Mouse (Mus musculus) midbrain, postnatal 0 days (tissue): ENCODE measurements around the gene Mtf2. TPM values are rescaled to one million over a fixed set of nuclear protein-coding genes. Genes with fewer than 3 reads are reported as not detected.
A peak's percentile ranks its signal among the peaks of the same experiment; 100 is the strongest.
"Not testable (repeated sequence)": the region's sequence is repeated elsewhere in the genome, so short reads cannot be mapped to it uniquely, and the experiment has no call there.

Experiments
- ATAC-seq: fragments of 200-750 bp; cut with Nextera tagmentation; 2 replicates; pipeline ENCODE4 v1.8.0; 2017; ENCODE audit warnings: moderate number of reproducible peaks, mild to moderate bottlenecking, moderate TSS enrichment, moderate library complexity; ENCODE audit not compliant: low FRiP score
- DNase-seq: peaks from one replicate; pipeline ENCODE4 v3.0.0-alpha.2; 2015; ENCODE audit warnings: low spot score
- H3K27ac ChIP-seq: fragments of 300-500 bp; sonication (generic); 2 replicates; pipeline ENCODE4 v1.5.1; 2014; ENCODE audit warnings: low read depth, mild to moderate bottlenecking, low read length, mixed read lengths
- H3K27me3 ChIP-seq: fragments of 300-500 bp; sonication (generic); 2 replicates; pipeline ENCODE4 v1.6.1; 2014; ENCODE audit warnings: low read length, control low read depth, mixed read lengths; ENCODE audit not compliant: insufficient read depth
- H3K36me3 ChIP-seq: fragments of 300-500 bp; sonication (generic); 2 replicates; pipeline ENCODE4 v1.6.1; 2014; ENCODE audit warnings: low read length, control low read depth, mixed read lengths; ENCODE audit not compliant: insufficient read depth
- H3K4me1 ChIP-seq: fragments of 300-500 bp; sonication (generic); 2 replicates; pipeline ENCODE4 v1.6.1; 2014; ENCODE audit warnings: mild to moderate bottlenecking, control low read depth, antibody characterized with exemption, low read length, mixed read lengths; ENCODE audit not compliant: insufficient read depth
- H3K4me2 ChIP-seq: fragments of 300-500 bp; sonication (generic); 2 replicates; pipeline ENCODE4 v1.6.1; 2014; ENCODE audit warnings: low read depth, mild to moderate bottlenecking, low read length, mixed read lengths; ENCODE audit not compliant: poor library complexity, severe bottlenecking
- H3K4me3 ChIP-seq: fragments of 300-500 bp; sonication (generic); 2 replicates; pipeline ENCODE4 v1.5.1; 2014; ENCODE audit warnings: low read depth, mild to moderate bottlenecking, low read length, moderate library complexity
- H3K9ac ChIP-seq: fragments of 300-500 bp; sonication (generic); replicated peaks from 2 replicates; pipeline ENCODE4 v1.6.1; 2014; ENCODE audit warnings: mild to moderate bottlenecking, low read length, moderate library complexity, mixed read lengths; ENCODE audit not compliant: poor library complexity, severe bottlenecking
- H3K9me3 ChIP-seq: fragments of 300-500 bp; sonication (generic); 2 replicates; pipeline ENCODE4 v1.6.1; 2016; ENCODE audit warnings: low read length, control low read depth
- CTCF ChIP-seq: IDR thresholded peaks from 2 replicates; pipeline ENCODE4 v1.5.1; 2016; ENCODE audit warnings: antibody characterized with exemption, mild to moderate bottlenecking
- WGBS: fragments of 180-500 bp; shearing (Covaris S2); extraction: QIAGEN DNeasy Blood & Tissue Kit; methylation state at CpG from one replicate; pipeline ENCODE4 v1.1.7; 2014; 5-methylcytosine and 5-hydroxymethylcytosine counted together
- polyA plus RNA-seq: library from polyadenylated mRNA; unstranded; fragments of >200 nt; fragmentation: Nextera tagmentation; extraction: Ambion mirVana; gene quantifications from 2 replicates; pipeline ENCODE4 v1.2.1, GENCODE M21; 2015
- total RNA-seq: library from RNA; depleted of rRNA; stranded (reverse); fragments of >200 nt; gene quantifications from 2 replicates; pipeline ENCODE4 v1.2.3, GENCODE M21; 2014

Mtf2 gene
- total and polyA plus RNA-seq, 2 experiments from 2014 or later, result 55.0 to 60.0 TPM

GRCm38 (mm10) chr5:108072301-108072700, 6.8 kb downstream of the Mtf2 start:
- H3K4me2 ChIP-seq, result no peak overlapping the region
- no peak for TF ChIP-seq CTCF
- WGBS, result 93% methylated on average over 1 of the region's 1 CpGs
- ATAC-seq (no peak), DNase-seq (no peak)
- H3K4me3 ChIP-seq, result no peak overlapping the region
- no peaks in the 10 kb centered on the region for H3K4me1 ChIP-seq
- H3K9me3 ChIP-seq, result no peaks in the 10 kb centered on the region
- no peaks in the 10 kb centered on the region; the same call in 1 of the 2 replicates for H3K36me3 ChIP-seq
- H3K27me3 ChIP-seq, result no peaks in the 10 kb centered on the region
- H3K27ac ChIP-seq, result no peak overlapping the region
- no peak overlapping the region for H3K9ac ChIP-seq

GRCm38 (mm10) chr5:108076241-108076640, 10.8 kb downstream of the Mtf2 start:
- Histone ChIP-seq H3K9me3 (no peaks in the 10 kb centered on the region), H3K27ac (no peak overlapping the region), H3K27me3 (no peaks in the 10 kb centered on the region), H3K4me1 (no peaks in the 10 kb centered on the region), H3K9ac (no peak overlapping the region), H3K4me2 (no peak overlapping the region), H3K36me3 (no peaks in the 10 kb centered on the region; the same call in 1 of the 2 replicates), H3K4me3 (no peak overlapping the region)
- ATAC-seq (no peak), DNase-seq (no peak)
- no peak for TF ChIP-seq CTCF

GRCm38 (mm10) chr5:108076833-108077540, 11.5 kb downstream of the Mtf2 start:
- 51% methylated on average over 6 of the region's 6 CpGs for WGBS

GRCm38 (mm10) chr5:108079603-108080002, 14.1 kb downstream of the Mtf2 start:
- no peaks in the 10 kb centered on the region; the same call in 1 of the 2 replicates for H3K36me3 ChIP-seq
- H3K27me3 ChIP-seq, result no peaks in the 10 kb centered on the region
- H3K9me3 ChIP-seq, result no peaks in the 10 kb centered on the region
- no peak overlapping the region for H3K4me2 ChIP-seq
- no peaks in the 10 kb centered on the region for H3K4me1 ChIP-seq
- DNase-seq (no peak), ATAC-seq (no peak)
- H3K27ac ChIP-seq, result no peak overlapping the region
- no peak for TF ChIP-seq CTCF
- no peak overlapping the region for H3K4me3 ChIP-seq
- no peak overlapping the region for H3K9ac ChIP-seq

More at GRCm38 (mm10) chr5:108076833-108077540, 11.5 kb downstream of the Mtf2 start:
- no peak overlapping the region for H3K27ac ChIP-seq
- no peak overlapping the region for H3K4me3 ChIP-seq
- H3K4me1 ChIP-seq, result no peaks in the 10 kb centered on the region
- H3K36me3 ChIP-seq, result no peaks in the 10 kb centered on the region; the same call in none of the 2 replicates
- no peak overlapping the region for H3K9ac ChIP-seq
- DNase-seq, result no peak
- no peak for TF ChIP-seq CTCF
- H3K27me3 ChIP-seq, result no peaks in the 10 kb centered on the region
- H3K4me2 ChIP-seq, result no peak overlapping the region
- no peaks in the 10 kb centered on the region for H3K9me3 ChIP-seq
- no peak for ATAC-seq

GRCm38 (mm10) chr5:108082380-108082779, 16.9 kb downstream of the Mtf2 start:
- no peak overlapping the region for H3K9ac ChIP-seq
- H3K27ac ChIP-seq, result no peak overlapping the region
- H3K27me3 ChIP-seq, result no peaks in the 10 kb centered on the region
- ATAC-seq (no peak), DNase-seq (peak; percentile 15)
- no peaks in the 10 kb centered on the region for H3K9me3 ChIP-seq
- peak; percentile 56 for TF ChIP-seq CTCF
- no peak overlapping the region for H3K4me3 ChIP-seq
- H3K36me3 ChIP-seq, result peaks cover 5% of the 10 kb centered on the region
- H3K4me2 ChIP-seq, result no peak overlapping the region
- 35% methylated on average over 2 of the region's 2 CpGs for WGBS
- no peaks in the 10 kb centered on the region for H3K4me1 ChIP-seq

- ATAC-seq (no peak), DNase-seq (no peak)
- Histone ChIP-seq H3K27me3 (no peaks in the 10 kb centered on the region), H3K4me2 (no peak overlapping the region), H3K9ac (no peak overlapping the region), H3K36me3 (peaks cover 19% of the 10 kb centered on the region), H3K4me3 (no peak overlapping the region), H3K27ac (no peak overlapping the region), H3K9me3 (no peaks in the 10 kb centered on the region), H3K4me1 (no peaks in the 10 kb centered on the region)
- 98% methylated on average over 2 of the region's 2 CpGs for WGBS
- TF ChIP-seq CTCF, result peak; percentile 55
Measured at GRCm38 (mm10) chr5:108085440-108085839, 20.0 kb downstream of the Mtf2 start.

- H3K4me1 ChIP-seq, ATAC-seq, H3K9me3 ChIP-seq, H3K4me2 ChIP-seq, H3K27ac ChIP-seq, H3K9ac ChIP-seq, H3K27me3 ChIP-seq, H3K4me3 ChIP-seq, DNase-seq: not testable (repeated sequence)
- H3K36me3 ChIP-seq, result peaks cover 34% of the 10 kb centered on the region
- WGBS, result 95% methylated on average over 8 of the region's 8 CpGs
Measured at GRCm38 (mm10) chr5:108092731-108093130, 27.3 kb downstream of the Mtf2 start.
